Mouse (Mus musculus) CH12.LX (cell line): ENCODE data around the gene Pdgfc.

ENCODE experiments used
- BHLHE40 ChIP-seq: IDR thresholded peaks from 2 replicates; pipeline ENCODE4 v1.6.1; 2011; ENCODE audit warnings: mild to moderate bottlenecking, low read depth, low read length, improper control_type of control experiment
- CHD1 ChIP-seq: IDR thresholded peaks from 2 replicates; pipeline ENCODE4 v1.6.1; 2012; ENCODE audit warnings: low read depth, low read length, improper control_type of control experiment, inconsistent platforms
- CHD2 ChIP-seq: IDR thresholded peaks from 2 replicates; pipeline ENCODE4 v1.6.1; 2011; ENCODE audit warnings: low read length, improper control_type of control experiment
- CTCF ChIP-seq, 2 experiments: IDR thresholded peaks in 1 of 2; conservative IDR thresholded peaks in 1 of 2; 2 replicates each; pipeline ENCODE4 v1.5.1; 2011 to 2012; ENCODE audit warnings: low read depth in 2 of 2, low read length in 2 of 2, improper control_type of control experiment in 1 of 2, inconsistent platforms in 1 of 2, mild to moderate bottlenecking in 1 of 2, moderate library complexity in 1 of 2
- E2F4 ChIP-seq: IDR thresholded peaks from 2 replicates; pipeline ENCODE4 v1.6.1; 2011; ENCODE audit warnings: low read depth, low read length, improper control_type of control experiment; ENCODE audit not compliant: insufficient replicate concordance
- EP300 ChIP-seq: IDR thresholded peaks from 2 replicates; pipeline ENCODE4 v1.6.1; 2011; ENCODE audit warnings: low read length, improper control_type of control experiment
- KAT2A ChIP-seq: IDR thresholded peaks from 2 replicates; pipeline ENCODE4 v1.6.1; 2012; ENCODE audit warnings: low read length, improper control_type of control experiment, inconsistent platforms; ENCODE audit not compliant: insufficient replicate concordance
- MEF2A ChIP-seq: IDR thresholded peaks from 2 replicates; pipeline ENCODE4 v1.6.1; 2014; ENCODE audit warnings: low read depth, mild to moderate bottlenecking, inconsistent platforms, low read length, improper control_type of control experiment, borderline replicate concordance
- POLR2A ChIP-seq: IDR thresholded peaks from 2 replicates; pipeline ENCODE4 v1.6.1; 2011; ENCODE audit warnings: low read depth, mild to moderate bottlenecking, improper control_type of control experiment, low read length
- RCOR1 ChIP-seq: conservative IDR thresholded peaks from 2 replicates; pipeline ENCODE4 v1.6.1; 2012; ENCODE audit warnings: low read depth, mild to moderate bottlenecking, inconsistent platforms, low read length, improper control_type of control experiment
- TCF12 ChIP-seq: IDR thresholded peaks from 2 replicates; pipeline ENCODE4 v1.6.1; 2014; ENCODE audit warnings: low read depth, mild to moderate bottlenecking, inconsistent platforms, low read length, improper control_type of control experiment
- USF1 ChIP-seq: IDR thresholded peaks from 2 replicates; pipeline ENCODE4 v1.6.1; 2014; ENCODE audit warnings: low read depth, mild to moderate bottlenecking, inconsistent platforms, low read length, improper control_type of control experiment
- USF2 ChIP-seq: conservative IDR thresholded peaks from 2 replicates; pipeline ENCODE4 v1.6.1; 2011; ENCODE audit warnings: low read depth, low read length, improper control_type of control experiment
- ZNF384 ChIP-seq: IDR thresholded peaks from 2 replicates; pipeline ENCODE4 v1.6.1; 2012; ENCODE audit warnings: low read depth, low read length, improper control_type of control experiment, inconsistent platforms

GRCm38 (mm10) chr3:81044653-81045343 is 8.6 kb downstream of the Pdgfc start:
- TF ChIP-seq CTCF (conservative IDR thresholded peaks at IDR 0.05 in 1 of 2, IDR thresholded peaks at IDR 0.05 in 1 of 2; ENCODE audit: low read depth in 2 of 2, low read length in 2 of 2), result no peak
- no peak for TF ChIP-seq CHD1
- TF ChIP-seq TCF12, result no peak
- no peak for TF ChIP-seq EP300
- TF ChIP-seq POLR2A, result no peak
- TF ChIP-seq ZNF384, result no peak
- TF ChIP-seq RCOR1, result no peak
- TF ChIP-seq E2F4, result no peak
- no peak for TF ChIP-seq CHD2
- no peak for TF ChIP-seq KAT2A
- TF ChIP-seq USF1, result no peak
- TF ChIP-seq BHLHE40, result no peak
- TF ChIP-seq MEF2A, result no peak
- TF ChIP-seq USF2, result no peak
